Mouse (Mus musculus) heart, embryonic 13.5 days (tissue): ENCODE measurements around the gene Lzts2. TPM values are rescaled to one million over a fixed set of nuclear protein-coding genes. Genes with fewer than 3 reads are reported as not detected.
A peak's percentile ranks its signal among the peaks of the same experiment; 100 is the strongest.

Source experiments
- ATAC-seq: fragments of 200-750 bp; cut with Nextera tagmentation; 2 replicates; pipeline ENCODE4 v1.8.0; 2017; ENCODE audit warnings: moderate TSS enrichment; ENCODE audit not compliant: insufficient number of reproducible peaks, low FRiP score, low TSS enrichment; ENCODE audit errors: extremely low read depth
- H3K27ac ChIP-seq: fragments of 300-500 bp; sonication (generic); replicated peaks from 2 replicates; pipeline ENCODE4 v1.5.1; 2015; ENCODE audit warnings: moderate library complexity, mild to moderate bottlenecking, inconsistent platforms
- H3K27me3 ChIP-seq: fragments of 300-500 bp; sonication (generic); replicated peaks from 2 replicates; pipeline ENCODE4 v1.6.1; 2015; ENCODE audit warnings: mild to moderate bottlenecking, inconsistent platforms
- H3K36me3 ChIP-seq: fragments of 300-500 bp; sonication (generic); 2 replicates; pipeline ENCODE4 v1.6.1; 2015; ENCODE audit warnings: mild to moderate bottlenecking, inconsistent platforms
- H3K4me1 ChIP-seq: fragments of 300-500 bp; sonication (generic); 2 replicates; pipeline ENCODE4 v1.6.1; 2015; ENCODE audit warnings: inconsistent platforms
- H3K4me2 ChIP-seq: fragments of 300-500 bp; sonication (generic); 2 replicates; pipeline ENCODE4 v1.6.1; 2015; ENCODE audit warnings: inconsistent platforms, mild to moderate bottlenecking, moderate library complexity
- H3K4me3 ChIP-seq: fragments of 300-500 bp; sonication (generic); 2 replicates; pipeline ENCODE4 v1.5.1; 2015; ENCODE audit warnings: moderate library complexity, mild to moderate bottlenecking, inconsistent platforms
- H3K9ac ChIP-seq: fragments of 300-500 bp; sonication (generic); 2 replicates; pipeline ENCODE4 v1.6.1; 2015; ENCODE audit warnings: inconsistent platforms, mild to moderate bottlenecking, moderate library complexity
- H3K9me3 ChIP-seq: fragments of 300-500 bp; sonication (generic); 2 replicates; pipeline ENCODE4 v1.6.1; 2016; ENCODE audit warnings: inconsistent platforms
- WGBS: fragments of 180-500 bp; shearing (Covaris S2); methylation state at CpG from one replicate; pipeline ENCODE4 v1.1.7; 2015; ENCODE audit warnings: mixed read lengths; 5-methylcytosine and 5-hydroxymethylcytosine counted together
- polyA plus RNA-seq: library from polyadenylated mRNA; unstranded; fragments of >200 nt; fragmentation: Nextera tagmentation; extraction: Ambion mirVana; gene quantifications from 2 replicates; pipeline ENCODE4 v1.2.1, GENCODE M21; 2015

The Lzts2 gene
- polyA plus RNA-seq, 1 experiment from 2014 or later, result 39.9 TPM

DNA sequence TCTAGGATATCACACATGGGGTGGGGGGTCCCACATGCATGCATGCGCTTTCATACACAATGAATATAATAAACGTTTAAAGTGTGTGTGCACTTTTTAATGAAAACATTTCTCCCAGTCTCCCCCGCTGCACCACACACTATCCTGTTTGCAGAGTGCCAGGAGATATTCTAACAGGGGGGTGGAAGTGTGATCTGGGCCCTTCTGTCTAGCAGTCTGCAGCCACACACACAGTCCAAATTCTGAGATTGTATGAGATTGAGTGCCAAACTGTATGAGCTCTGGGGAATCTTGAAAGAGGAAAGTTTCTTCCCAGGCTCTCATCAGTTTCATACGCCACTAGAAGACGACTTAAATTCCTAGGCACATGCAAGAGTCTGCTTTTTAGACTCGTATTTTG lies 26.4 kb upstream of the Lzts2 start:
- Histone ChIP-seq H3K27ac (no peak overlapping the region), H3K9ac (no peak overlapping the region), H3K9me3 (no peaks in the 10 kb centered on the region), H3K36me3 (peaks cover 14% of the 10 kb centered on the region), H3K4me1 (peaks cover 16% of the 10 kb centered on the region), H3K27me3 (peaks cover 14% of the 10 kb centered on the region), H3K4me3 (no peak overlapping the region), H3K4me2 (0 out of 2 replicates have a peak overlapping the region, but pooled peaks have one; percentile 100)
- 59% methylated on average over 6 of the region's 6 CpGs for WGBS
- ATAC-seq, result no peak

DNA sequence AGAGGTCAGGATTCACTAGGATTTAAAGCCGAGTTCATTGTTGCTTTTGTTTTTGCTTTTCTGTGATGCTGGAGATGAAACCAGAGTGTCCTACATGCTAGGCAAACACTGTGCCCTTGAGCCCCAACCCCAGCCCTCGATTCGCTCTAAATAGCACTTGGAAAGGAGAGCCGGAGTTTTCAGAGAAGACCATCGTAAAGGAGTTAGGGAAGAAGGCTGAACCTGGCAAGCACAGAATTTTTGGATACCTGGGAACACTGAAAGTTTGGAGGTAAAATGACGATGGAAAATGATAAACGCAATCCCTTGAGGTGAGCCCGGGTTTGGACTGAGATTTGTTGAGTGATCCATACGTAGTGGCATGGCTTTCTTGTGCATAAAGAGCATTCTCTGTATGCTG lies 25.9 kb upstream of the Lzts2 start:
- no peak for ATAC-seq

DNA sequence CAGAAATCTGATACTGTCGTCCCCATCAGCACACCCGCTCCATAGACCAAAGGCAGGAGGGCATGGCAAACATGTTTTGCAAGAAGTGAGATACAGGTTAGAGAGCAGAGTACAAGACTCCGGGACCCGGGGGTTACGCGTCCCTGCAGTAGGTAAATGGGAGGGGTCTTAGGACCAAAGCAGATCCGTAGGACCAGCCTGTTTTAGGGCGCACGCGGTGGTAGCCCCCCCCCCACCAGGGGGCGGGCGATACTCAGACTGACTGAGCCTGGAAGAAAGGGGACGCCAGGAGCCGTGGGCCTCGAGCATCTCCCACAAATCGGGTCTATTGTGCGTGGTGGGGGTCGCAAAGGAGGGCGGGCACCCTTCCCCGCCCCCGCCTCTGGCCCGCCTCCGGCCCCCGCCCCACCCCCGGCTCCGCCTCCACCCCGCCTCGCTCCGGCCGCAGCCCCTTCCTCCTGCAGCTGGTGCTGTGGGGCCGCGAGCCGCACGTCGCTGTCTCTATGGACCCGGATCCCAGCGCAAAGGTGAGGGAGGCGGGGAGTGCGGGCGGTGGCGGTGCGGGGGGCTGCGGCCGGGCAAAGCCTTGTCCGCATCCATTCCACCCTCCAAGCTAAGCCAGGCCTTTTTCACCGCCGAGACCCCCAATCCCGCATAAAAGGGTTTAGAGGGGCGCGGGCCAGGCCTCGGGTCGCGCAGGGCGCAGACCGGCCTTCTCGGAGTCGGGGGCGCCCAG lies 25.2 kb upstream of the Lzts2 start, which contains the start of gene Sema4g:
Sema4g (plus strand) TSS at position 271 of the 736 bp plus-strand sequence.
- Histone ChIP-seq H3K4me3 (peak within 1 kb of the TSS; percentile 72), H3K9ac (peak within 1 kb of the TSS; percentile 87), H3K36me3 (peaks cover 4% of the 10 kb centered on the region; the same call in 1 of the 2 replicates), H3K27me3 (peaks cover 14% of the 10 kb centered on the region), H3K4me2 (peak within 1 kb of the TSS; percentile 100), H3K27ac (no peak within 1 kb of the TSS), H3K9me3 (no peaks in the 10 kb centered on the region), H3K4me1 (peaks cover 16% of the 10 kb centered on the region)
- under 1% methylated on average over 44 of the region's 58 CpGs for WGBS
- 0 out of 2 replicates have a peak, but pooled peaks have one; percentile 40 for ATAC-seq

More for the DNA sequence above, 25.9 kb upstream of the Lzts2 start:
- Histone ChIP-seq H3K9me3 (no peaks in the 10 kb centered on the region), H3K9ac (peak overlapping the region; percentile 87), H3K36me3 (peaks cover 10% of the 10 kb centered on the region), H3K4me3 (peak overlapping the region; percentile 72), H3K4me1 (peaks cover 16% of the 10 kb centered on the region), H3K27ac (no peak overlapping the region), H3K4me2 (peak overlapping the region; percentile 100), H3K27me3 (peaks cover 14% of the 10 kb centered on the region)
- 29% methylated on average over 9 of the region's 9 CpGs for WGBS

DNA sequence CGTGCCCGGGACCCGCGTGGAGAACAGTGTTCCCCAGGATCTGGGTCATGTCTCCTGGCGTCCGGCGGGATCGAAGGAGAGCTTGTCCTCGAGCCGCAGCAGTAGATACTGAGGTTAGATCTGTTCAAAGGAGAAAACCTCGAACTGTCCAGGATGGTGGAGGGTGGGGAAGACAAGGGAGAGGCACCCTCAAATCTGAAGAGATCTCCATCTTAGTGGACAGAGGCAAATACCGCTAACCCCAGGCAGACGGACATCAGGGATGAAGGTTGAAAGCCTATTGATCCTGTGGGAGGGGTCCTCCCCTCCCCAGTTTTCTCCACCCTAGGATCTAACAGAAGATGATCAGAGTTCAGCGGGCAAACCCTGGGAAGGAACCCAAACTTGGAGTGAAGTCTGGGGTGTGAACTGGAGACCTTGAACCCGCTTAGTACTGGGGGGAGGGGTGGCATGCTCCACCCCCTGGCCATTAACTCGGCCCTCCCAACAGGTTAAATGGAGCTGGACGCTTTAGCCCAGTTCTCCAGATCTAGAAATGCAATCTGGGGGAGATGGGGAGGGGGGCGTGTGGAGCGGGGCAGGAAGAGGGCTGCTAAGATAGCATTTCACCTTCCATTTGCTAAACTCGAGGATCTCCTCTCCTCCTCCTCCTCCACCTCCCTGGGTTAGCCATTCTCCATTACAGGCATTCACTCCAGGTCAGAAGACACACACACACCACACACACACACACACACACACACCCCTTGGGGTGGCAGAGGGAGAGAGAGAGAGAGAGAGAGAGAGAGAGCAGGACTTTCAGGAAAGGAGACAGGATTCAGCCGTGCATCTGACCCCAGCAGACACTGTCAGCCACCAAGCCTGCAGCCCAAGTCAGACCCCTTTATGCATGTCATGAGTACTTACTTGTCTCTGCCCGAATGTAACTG lies 24.4 kb upstream of the Lzts2 start:
- ATAC-seq, result no peak
- H3K36me3 ChIP-seq, result no peaks in the 10 kb centered on the region
- peak overlapping the region; percentile 72 for H3K4me3 ChIP-seq
- peak overlapping the region; percentile 87 for H3K9ac ChIP-seq
- no peaks in the 10 kb centered on the region for H3K9me3 ChIP-seq
- peak overlapping the region; percentile 100 for H3K4me2 ChIP-seq
- H3K27ac ChIP-seq, result no peak overlapping the region
- 9% methylated on average over 22 of the region's 22 CpGs for WGBS
- peaks cover 16% of the 10 kb centered on the region for H3K4me1 ChIP-seq
- peaks cover 14% of the 10 kb centered on the region for H3K27me3 ChIP-seq

DNA sequence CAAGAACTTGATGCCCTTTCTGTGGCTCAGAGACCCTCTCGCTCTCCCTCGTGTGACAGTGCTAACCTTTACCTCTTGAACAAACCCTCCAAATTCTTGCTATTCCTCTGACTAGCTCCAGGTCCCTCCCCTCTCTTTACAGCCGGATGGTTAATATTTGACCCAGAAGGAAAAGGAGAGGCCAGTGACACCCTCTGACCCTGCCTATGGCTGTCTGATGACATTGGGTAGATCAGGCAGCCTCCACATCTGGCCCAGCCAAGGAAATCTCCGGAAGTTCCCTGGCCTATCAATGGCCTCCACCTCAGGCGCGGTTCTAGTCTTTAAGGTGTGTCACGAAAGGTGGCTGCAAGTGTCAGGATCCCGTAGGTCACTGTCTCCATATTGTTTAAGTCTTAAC lies 23.2 kb upstream of the Lzts2 start:
- H3K4me2 ChIP-seq, result no peak overlapping the region
- no peak overlapping the region for H3K27ac ChIP-seq
- peaks cover 14% of the 10 kb centered on the region for H3K27me3 ChIP-seq
- no peak for ATAC-seq
- H3K4me3 ChIP-seq, result no peak overlapping the region
- peaks cover 14% of the 10 kb centered on the region for H3K4me1 ChIP-seq
- no peaks in the 10 kb centered on the region for H3K36me3 ChIP-seq
- H3K9ac ChIP-seq, result no peak overlapping the region
- WGBS, result 86% methylated on average over 8 of the region's 8 CpGs
- no peaks in the 10 kb centered on the region for H3K9me3 ChIP-seq

DNA sequence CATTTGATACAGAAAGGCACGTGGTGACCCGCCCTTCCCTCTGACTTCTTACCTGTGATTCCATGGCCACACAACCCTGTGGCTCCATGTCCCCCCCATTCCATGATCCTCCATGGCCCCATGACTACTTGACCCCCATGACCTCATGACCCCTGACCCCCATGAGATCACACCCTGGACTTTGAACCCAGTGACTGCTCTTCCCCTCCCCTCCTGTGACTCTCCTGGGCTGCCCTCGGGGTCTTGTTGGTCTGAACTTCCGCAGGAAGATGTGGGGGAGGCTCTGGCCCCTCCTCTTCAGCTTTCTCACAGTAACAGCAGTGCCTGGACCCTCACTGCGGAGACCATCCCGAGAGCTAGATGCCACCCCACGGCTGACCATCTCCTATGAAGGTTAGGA lies 22.0 kb upstream of the Lzts2 start:
- peaks cover 14% of the 10 kb centered on the region for H3K27me3 ChIP-seq
- H3K4me1 ChIP-seq, result peaks cover 14% of the 10 kb centered on the region
- H3K4me2 ChIP-seq, result no peak overlapping the region
- H3K27ac ChIP-seq, result no peak overlapping the region
- H3K36me3 ChIP-seq, result no peaks in the 10 kb centered on the region
- H3K9ac ChIP-seq, result no peak overlapping the region
- WGBS, result 33% methylated on average over 7 of the region's 7 CpGs
- no peaks in the 10 kb centered on the region for H3K9me3 ChIP-seq
- ATAC-seq, result no peak
- no peak overlapping the region for H3K4me3 ChIP-seq

DNA sequence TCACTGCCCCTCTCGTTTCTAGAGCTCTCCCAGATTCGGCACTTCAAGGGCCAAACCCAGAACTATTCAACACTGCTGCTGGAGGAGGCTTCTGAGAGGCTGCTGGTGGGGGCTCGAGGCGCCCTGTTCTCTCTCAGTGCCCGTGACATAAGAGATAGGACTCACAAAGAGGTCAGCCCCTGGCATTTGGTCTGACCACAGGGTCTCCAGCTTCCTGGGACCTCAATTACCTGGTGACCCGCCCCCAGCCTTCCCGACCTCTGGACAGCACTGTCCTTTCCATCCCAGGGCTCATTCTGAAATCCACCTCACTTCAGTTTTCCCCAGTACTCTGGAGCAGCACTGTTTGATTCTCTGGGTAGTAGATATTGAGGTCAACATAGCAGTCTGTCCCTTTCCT lies 21.5 kb upstream of the Lzts2 start:
- ATAC-seq, result no peak
- H3K36me3 ChIP-seq, result no peaks in the 10 kb centered on the region
- H3K9me3 ChIP-seq, result no peaks in the 10 kb centered on the region
- H3K4me1 ChIP-seq, result peaks cover 14% of the 10 kb centered on the region
- H3K4me3 ChIP-seq, result no peak overlapping the region
- no peak overlapping the region for H3K9ac ChIP-seq
- H3K27ac ChIP-seq, result no peak overlapping the region
- WGBS, result 44% methylated on average over 7 of the region's 7 CpGs
- peaks cover 9% of the 10 kb centered on the region for H3K27me3 ChIP-seq
- no peak overlapping the region for H3K4me2 ChIP-seq

DNA sequence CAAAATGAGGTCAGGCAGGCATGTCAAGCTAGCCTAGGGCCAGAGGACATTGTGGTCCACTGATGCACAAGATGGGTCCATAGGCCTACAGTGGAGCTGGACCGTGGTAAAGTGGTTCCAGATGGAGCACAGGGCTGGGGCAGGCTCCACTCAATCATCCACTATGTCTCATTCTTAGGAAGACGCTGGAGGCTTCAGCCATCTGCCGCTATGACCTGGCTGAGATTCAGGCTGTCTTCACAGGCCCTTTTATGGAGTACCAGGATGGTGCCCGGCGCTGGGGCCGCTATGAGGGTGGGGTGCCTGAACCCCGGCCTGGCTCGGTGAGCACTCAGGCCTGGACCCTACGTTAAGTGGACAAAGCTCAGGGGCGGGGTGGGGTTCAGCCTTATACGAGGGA lies 16.4 kb upstream of the Lzts2 start:
- no peak overlapping the region for H3K27ac ChIP-seq
- H3K9ac ChIP-seq, result no peak overlapping the region
- no peak overlapping the region for H3K4me2 ChIP-seq
- H3K4me3 ChIP-seq, result no peak overlapping the region
- H3K9me3 ChIP-seq, result no peaks in the 10 kb centered on the region
- peaks cover 21% of the 10 kb centered on the region for H3K36me3 ChIP-seq
- WGBS, result 77% methylated on average over 11 of the region's 11 CpGs
- no peak for ATAC-seq
- H3K27me3 ChIP-seq, result no peaks in the 10 kb centered on the region
- H3K4me1 ChIP-seq, result no peaks in the 10 kb centered on the region

DNA sequence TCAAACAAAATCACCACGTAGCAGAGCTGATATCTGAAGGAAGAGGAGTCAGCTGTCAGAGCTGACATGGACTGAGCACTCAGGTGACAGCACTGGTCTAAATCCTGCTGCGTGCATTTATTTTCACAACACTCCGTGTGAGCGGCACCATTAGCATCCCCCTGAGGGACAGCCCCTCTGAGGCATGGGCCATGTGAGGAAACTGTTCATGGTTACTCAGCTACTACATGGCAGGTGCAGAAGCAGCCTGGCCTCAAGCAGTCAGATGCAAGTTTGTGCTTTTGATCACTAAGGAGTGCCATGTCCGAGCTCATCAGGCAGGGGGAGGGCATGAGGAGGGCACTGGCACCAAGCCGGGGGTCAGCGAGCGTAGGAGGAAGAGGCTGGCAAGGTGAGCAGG lies 14.6 kb upstream of the Lzts2 start:
- no peaks in the 10 kb centered on the region for H3K9me3 ChIP-seq
- H3K27me3 ChIP-seq, result no peaks in the 10 kb centered on the region
- no peak overlapping the region for H3K4me3 ChIP-seq
- H3K27ac ChIP-seq, result no peak overlapping the region
- ATAC-seq, result no peak
- peaks cover 1% of the 10 kb centered on the region; the same call in 1 of the 2 replicates for H3K4me1 ChIP-seq
- no peak overlapping the region for H3K9ac ChIP-seq
- peaks cover 40% of the 10 kb centered on the region for H3K36me3 ChIP-seq
- H3K4me2 ChIP-seq, result no peak overlapping the region
- 80% methylated on average over 8 of the region's 8 CpGs for WGBS

DNA sequence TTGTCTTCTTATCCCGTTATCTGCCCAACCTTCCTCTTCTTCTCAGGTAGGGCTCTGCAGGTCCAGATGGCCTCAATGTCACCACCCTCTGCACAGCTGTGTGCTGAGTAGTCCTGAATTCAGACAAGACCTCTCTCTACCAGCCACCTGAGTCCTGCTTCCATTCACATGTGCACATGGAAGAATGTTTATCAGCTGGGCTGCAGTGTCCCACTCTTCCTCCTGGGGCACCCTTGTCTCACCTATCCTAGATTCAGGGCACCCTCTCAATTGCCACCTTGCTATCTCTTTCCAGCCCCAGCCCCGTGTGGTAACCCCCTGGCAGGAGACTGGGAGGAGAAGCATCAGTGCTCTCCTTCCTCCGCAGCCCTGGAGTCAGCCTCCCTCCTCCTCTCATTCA lies 11.9 kb upstream of the Lzts2 start:
- WGBS, result 54% methylated on average over 3 of the region's 3 CpGs
- no peak overlapping the region for H3K4me3 ChIP-seq
- no peak for ATAC-seq

DNA sequence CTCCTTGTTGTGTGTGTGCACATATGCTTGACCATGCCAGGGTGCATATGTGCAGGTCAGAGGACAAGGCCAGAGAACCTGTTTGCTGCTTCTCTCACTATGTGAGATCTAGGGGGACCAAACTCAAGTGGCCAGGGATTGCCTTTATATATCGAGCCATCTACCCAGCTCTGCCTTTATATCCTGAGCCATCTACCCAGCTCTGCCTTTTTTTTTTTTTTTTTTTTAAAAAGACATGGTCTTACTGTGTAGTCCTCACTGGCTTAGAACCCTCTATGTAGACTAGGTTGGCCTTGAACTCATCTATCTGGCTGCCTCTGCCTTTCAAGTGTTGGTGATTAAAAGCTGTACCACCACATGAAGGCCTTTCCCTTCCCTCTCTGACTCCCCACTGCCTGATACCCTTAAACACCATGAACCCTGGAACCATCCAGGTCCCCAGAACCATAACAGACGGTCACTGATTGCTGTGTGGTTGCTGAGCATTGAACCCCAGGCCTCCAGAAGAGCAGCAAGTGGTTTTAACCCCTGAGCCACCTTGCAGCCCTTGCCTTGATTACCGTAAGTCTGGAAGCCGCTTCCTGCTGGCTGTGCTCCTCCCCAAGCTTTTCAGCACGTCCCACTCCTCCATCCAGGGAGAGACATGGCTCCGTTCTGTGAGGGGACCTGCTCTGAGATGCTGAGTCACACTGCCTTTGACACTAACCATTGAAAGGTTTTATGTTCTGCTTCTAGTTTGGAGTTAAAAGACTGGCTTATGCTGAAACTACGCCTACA lies 10.3 kb upstream of the Lzts2 start:
- ATAC-seq, result no peak
- H3K9ac ChIP-seq, result no peak overlapping the region
- no peaks in the 10 kb centered on the region for H3K9me3 ChIP-seq
- H3K36me3 ChIP-seq, result peaks cover 53% of the 10 kb centered on the region
- no peaks in the 10 kb centered on the region for H3K27me3 ChIP-seq
- no peak overlapping the region for H3K4me2 ChIP-seq
- WGBS, result 82% methylated on average over 7 of the region's 7 CpGs
- no peak overlapping the region for H3K4me3 ChIP-seq
- H3K4me1 ChIP-seq, result peaks cover 29% of the 10 kb centered on the region
- H3K27ac ChIP-seq, result no peak overlapping the region

More for the DNA sequence above, 11.9 kb upstream of the Lzts2 start:
- no peak overlapping the region for H3K27ac ChIP-seq
- H3K9ac ChIP-seq, result no peak overlapping the region
- no peaks in the 10 kb centered on the region for H3K9me3 ChIP-seq
- peaks cover 42% of the 10 kb centered on the region for H3K36me3 ChIP-seq
- H3K4me1 ChIP-seq, result peaks cover 18% of the 10 kb centered on the region
- no peak overlapping the region for H3K4me2 ChIP-seq
- H3K27me3 ChIP-seq, result no peaks in the 10 kb centered on the region
